ENCODE assay signal across 12 mouse cellular contexts in genomic region chr6:99057113-99057553, GRCm38 (mm10).
A peak's percentile ranks its signal among the peaks of the same experiment; 100 is the strongest.
DNase-seq lines count a peak whose midpoint lies in the region; ATAC-seq lines count a peak whose summit lies in the region.
"Had no signal": no experiment of that assay in that cellular context is flagged by ENCODE, and none has a peak within 500 bp of the region (broad histone marks: within the 10 kb centered on the region; RNA-seq: fewer than 3 reads in every experiment).

No protein-coding gene starts in this region.

- H3K4me3 ChIP-seq in forebrain, embryonic 14.5 days (ENCODE audit: low read depth, low read length), result no peak overlapping the region
- H3K4me3 ChIP-seq in midbrain, embryonic 16.5 days (ENCODE audit: low read depth, low read length), result no peak overlapping the region
- H3K4me3 ChIP-seq: neural tube, embryonic 13.5 days had no signal

- H3K9ac ChIP-seq in forebrain, embryonic 14.5 days (ENCODE audit: low read length), result no peak overlapping the region
- H3K9ac ChIP-seq in midbrain, embryonic 16.5 days (ENCODE audit: low read depth, low read length), result no peak overlapping the region
- H3K9ac ChIP-seq: neural tube, embryonic 13.5 days had no signal

- ATAC-seq in forebrain, embryonic 14.5 days, result no peak
- ATAC-seq in midbrain, embryonic 16.5 days, result no peak
- ATAC-seq: forebrain, embryonic 16.5 days had no signal

- H3K4me1 ChIP-seq in forebrain, embryonic 14.5 days (ENCODE audit: control insufficient read depth, insufficient read depth, low read length), result no peaks in the 10 kb centered on the region
- no peaks in the 10 kb centered on the region for H3K4me1 ChIP-seq in midbrain, embryonic 16.5 days (ENCODE audit: control insufficient read depth, insufficient read depth, low read length)
- H3K4me1 ChIP-seq: neural tube, embryonic 13.5 days had no signal

- no peak overlapping the region for H3K4me2 ChIP-seq in forebrain, embryonic 14.5 days (ENCODE audit: low read length)
- H3K4me2 ChIP-seq in midbrain, embryonic 16.5 days (ENCODE audit: low read length), result no peak overlapping the region
- H3K4me2 ChIP-seq: neural tube, embryonic 13.5 days had no signal

- H3K9me3 ChIP-seq in forebrain, embryonic 14.5 days (replicated peaks; ENCODE audit: control insufficient read depth, low read length), result no peaks in the 10 kb centered on the region
- H3K9me3 ChIP-seq in midbrain, embryonic 16.5 days (replicated peaks; ENCODE audit: control insufficient read depth, low read length, poor library complexity, severe bottlenecking), result no peaks in the 10 kb centered on the region
- H3K9me3 ChIP-seq: neural tube, embryonic 13.5 days had no signal

- H3K36me3 ChIP-seq in forebrain, embryonic 14.5 days (ENCODE audit: control insufficient read depth, insufficient read depth, low read length), result no peaks in the 10 kb centered on the region
- no peaks in the 10 kb centered on the region for H3K36me3 ChIP-seq in midbrain, embryonic 16.5 days (ENCODE audit: control insufficient read depth, insufficient read depth, low read length)
- H3K36me3 ChIP-seq: neural tube, embryonic 13.5 days had no signal

- DNase-seq in 3T3-L1 (ENCODE audit: low read depth, low spot score), result peak; percentile 55
- DNase-seq in A20 (ENCODE audit: low read depth, low spot score), result peak; percentile 83
- DNase-seq in fat pad, adult 2 months (ENCODE audit: extremely low read depth, low read depth, low spot score), result peak; percentile 49
- peak; percentile 73 for DNase-seq in naive thymus-derived CD4-positive, alpha-beta T cell, adult 2 months (ENCODE audit: low read depth)
- no peak for DNase-seq in forebrain, embryonic 14.5 days (ENCODE audit: low spot score)
- DNase-seq in adrenal gland, adult 18-20 months (ENCODE audit: low spot score in 2 of 2), result no peak
- DNase-seq: cerebellum, adult 9-11 months; right cerebral cortex, postnatal 25 days had no signal

- no peak overlapping the region for H3K27ac ChIP-seq in forebrain, embryonic 14.5 days (ENCODE audit: low read depth, low read length)
- no peak overlapping the region for H3K27ac ChIP-seq in midbrain, embryonic 16.5 days (ENCODE audit: low read length)
- H3K27ac ChIP-seq: macrophage; neural tube, embryonic 13.5 days had no signal

- WGBS in forebrain, embryonic 14.5 days, result 97% methylated on average over 4 of the region's 4 CpGs
- 92% methylated on average over 4 of the region's 4 CpGs for WGBS in midbrain, embryonic 16.5 days

- no peaks in the 10 kb centered on the region for H3K27me3 ChIP-seq in forebrain, embryonic 14.5 days (replicated peaks; ENCODE audit: control insufficient read depth, insufficient read depth, low read length)
- no peaks in the 10 kb centered on the region for H3K27me3 ChIP-seq in midbrain, embryonic 16.5 days (ENCODE audit: control insufficient read depth, insufficient read depth, low read depth, low read length)
- H3K27me3 ChIP-seq: neural tube, embryonic 13.5 days had no signal

Comparison
In these comparisons a context has a peak if more than half of its experiments do, and no peak if none do; other contexts are left out.
1. DNase-seq: peak in 3T3-L1 (single experiment), A20 (single experiment), fat pad, adult 2 months (single experiment) and naive thymus-derived CD4-positive, alpha-beta T cell, adult 2 months (single experiment); none in forebrain, embryonic 14.5 days (single experiment) and adrenal gland, adult 18-20 months (0 of 2).